Mouse (Mus musculus) WW6 (cell line): ENCODE measurements around the gene Lrrc4b.
A peak's percentile ranks its signal among the peaks of the same experiment; 100 is the strongest.

Experiments
- DNase-seq: peaks from one replicate; pipeline ENCODE4 v3.0.0-alpha.2; 2013; ENCODE audit warnings: low read depth, low spot score

The Lrrc4b gene

GRCm38 (mm10) chr7:44485572-44486195 lies 56.9 kb downstream of the Lrrc4b start:
- DNase-seq, result no peak

GRCm38 (mm10) chr7:44486927-44487575 lies 58.2 kb downstream of the Lrrc4b start:
- no peak for DNase-seq

GRCm38 (mm10) chr7:44487936-44488335 lies 59.1 kb downstream of the Lrrc4b start:
- no peak for DNase-seq

- no peak for DNase-seq
Measured at GRCm38 (mm10) chr7:44488545-44488944, 59.7 kb downstream of the Lrrc4b start.

GRCm38 (mm10) chr7:44490281-44490680 lies 61.5 kb downstream of the Lrrc4b start:
- DNase-seq, result no peak

- no peak for DNase-seq
Measured at GRCm38 (mm10) chr7:44491391-44491790, 62.6 kb downstream of the Lrrc4b start.

- DNase-seq, result no peak
Measured at GRCm38 (mm10) chr7:44492166-44492826, 63.5 kb downstream of the Lrrc4b start.

GRCm38 (mm10) chr7:44494681-44495080 lies 65.9 kb downstream of the Lrrc4b start:
- DNase-seq, result no peak

- DNase-seq, result no peak
Measured at GRCm38 (mm10) chr7:44495086-44495485, 66.3 kb downstream of the Lrrc4b start.

GRCm38 (mm10) chr7:44495992-44496770 lies 67.4 kb downstream of the Lrrc4b start, which contains the start of the genes Emc10 and Fam71e1:
TSS of gene Emc10 (minus strand) at chr7:44496529.
TSS of gene Fam71e1 (plus strand) at chr7:44496581.
- peak; percentile 100 for DNase-seq

GRCm38 (mm10) chr7:44496771-44497109 lies 67.9 kb downstream of the Lrrc4b start:
- no peak for DNase-seq

- no peak for DNase-seq
Measured at GRCm38 (mm10) chr7:44497361-44498055, 68.7 kb downstream of the Lrrc4b start.

- DNase-seq, result no peak
Measured at GRCm38 (mm10) chr7:44498922-44499321, 70.1 kb downstream of the Lrrc4b start.

GRCm38 (mm10) chr7:44500046-44500445 lies 71.2 kb downstream of the Lrrc4b start:
- no peak for DNase-seq

GRCm38 (mm10) chr7:44501563-44502115 lies 72.8 kb downstream of the Lrrc4b start:
- DNase-seq, result peak; percentile 46

- no peak for DNase-seq
Measured at GRCm38 (mm10) chr7:44507491-44507890, 78.7 kb downstream of the Lrrc4b start.
